Mouse (Mus musculus) embryonic facial prominence, embryonic 14.5 days (tissue): ENCODE data around the gene Klhl29. TPM values are rescaled to one million over a fixed set of nuclear protein-coding genes. Genes with fewer than 3 reads are reported as not detected.
"Not testable (repeated sequence)": the region's sequence is repeated elsewhere in the genome, so short reads cannot be mapped to it uniquely, and the experiment has no call there.

Experiments used
- ATAC-seq: fragments of 200-750 bp; cut with Nextera tagmentation; 2 replicates; pipeline ENCODE4 v1.8.0; 2017; ENCODE audit warnings: low read depth, moderate number of reproducible peaks, moderate TSS enrichment
- DNase-seq: peaks from one replicate; pipeline ENCODE4 v3.0.0-alpha.2; 2015; ENCODE audit warnings: low spot score
- H3K27ac ChIP-seq: fragments of 300-500 bp; sonication (generic); replicated peaks from 2 replicates; pipeline ENCODE4 v1.5.1; 2014; ENCODE audit warnings: low read depth, mild to moderate bottlenecking, low read length, moderate library complexity
- H3K27me3 ChIP-seq: fragments of 300-500 bp; sonication (generic); replicated peaks from 2 replicates; pipeline ENCODE4 v1.6.1; 2014; ENCODE audit warnings: low read length; ENCODE audit not compliant: control insufficient read depth, insufficient read depth
- H3K36me3 ChIP-seq: fragments of 300-500 bp; sonication (generic); 2 replicates; pipeline ENCODE4 v1.6.1; 2014; ENCODE audit warnings: low read length, mixed read lengths; ENCODE audit not compliant: control insufficient read depth, insufficient read depth
- H3K4me1 ChIP-seq: fragments of 300-500 bp; sonication (generic); 2 replicates; pipeline ENCODE4 v1.6.1; 2014; ENCODE audit warnings: antibody characterized with exemption, low read length; ENCODE audit not compliant: control insufficient read depth, insufficient read depth
- H3K4me2 ChIP-seq: fragments of 300-500 bp; sonication (generic); 2 replicates; pipeline ENCODE4 v1.6.1; 2014; ENCODE audit warnings: low read depth, mild to moderate bottlenecking, low read length, moderate library complexity, mixed read lengths
- H3K4me3 ChIP-seq: fragments of 300-500 bp; sonication (generic); 2 replicates; pipeline ENCODE4 v1.5.1; 2014; ENCODE audit warnings: low read depth, mild to moderate bottlenecking, low read length
- H3K9ac ChIP-seq: fragments of 300-500 bp; sonication (generic); 2 replicates; pipeline ENCODE4 v1.6.1; 2014; ENCODE audit warnings: low read depth, mild to moderate bottlenecking, low read length, moderate library complexity, mixed read lengths
- H3K9me3 ChIP-seq: fragments of 300-500 bp; sonication (generic); 2 replicates; pipeline ENCODE4 v1.6.1; 2016; ENCODE audit warnings: low read length; ENCODE audit not compliant: control insufficient read depth
- whole genome bisulfite sequencing: fragments of 180-500 bp; shearing (Covaris S2); extraction: QIAGEN DNeasy Blood & Tissue Kit; methylation state at CpG from one replicate; pipeline ENCODE4 v1.1.7; 2014; 5-methylcytosine and 5-hydroxymethylcytosine counted together
- polyA plus RNA-seq: library from polyadenylated mRNA; unstranded; fragments of >200 nt; fragmentation: Nextera tagmentation; extraction: Ambion mirVana; gene quantifications from 2 replicates; pipeline ENCODE4 v1.2.1, GENCODE M21; 2014

The Klhl29 gene
- polyA plus RNA-seq, 1 experiment from 2014 or later, result 3.6 TPM

DNA sequence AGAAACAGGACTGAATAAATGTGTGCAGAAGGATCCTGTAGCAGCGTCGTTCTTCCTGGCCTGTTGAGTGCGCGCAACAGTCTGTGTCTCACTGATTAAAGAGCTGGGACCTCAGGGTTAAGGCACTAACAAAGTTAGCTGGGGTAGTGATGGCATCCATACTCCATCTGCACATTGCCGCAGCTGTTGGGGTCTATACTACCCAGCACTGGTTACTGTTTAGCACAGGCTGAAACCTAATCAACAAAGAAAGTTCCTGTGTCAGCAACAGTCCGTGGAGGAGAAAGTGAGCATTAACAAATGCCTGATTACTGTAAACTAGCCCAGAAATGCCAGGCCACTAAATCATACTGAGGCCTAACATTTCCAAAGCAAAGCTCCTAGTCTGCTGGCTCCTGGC is 30.4 kb downstream of the Klhl29 start:
- no peak for DNase-seq
- 86% methylated on average over 6 of the region's 6 CpGs for WGBS

GRCm38 (mm10) chr12:5344457-5344856 is 31.0 kb downstream of the Klhl29 start:
- not testable (repeated sequence) for H3K4me2 ChIP-seq, H3K9ac ChIP-seq, ATAC-seq, H3K9me3 ChIP-seq, H3K4me3 ChIP-seq, H3K36me3 ChIP-seq, H3K4me1 ChIP-seq, DNase-seq, H3K27ac ChIP-seq, H3K27me3 ChIP-seq
- WGBS, result 91% methylated on average over 6 of the region's 7 CpGs

More for the DNA sequence above, 30.4 kb downstream of the Klhl29 start:
- Histone ChIP-seq H3K27me3 (no peaks in the 10 kb centered on the region), H3K4me1 (no peaks in the 10 kb centered on the region), H3K4me2 (no peak overlapping the region), H3K9me3 (no peaks in the 10 kb centered on the region), H3K9ac (no peak overlapping the region), H3K36me3 (peaks cover 3% of the 10 kb centered on the region; the same call in 1 of the 2 replicates), H3K4me3 (no peak overlapping the region), H3K27ac (no peak overlapping the region)
- no peak for ATAC-seq

- no peak for DNase-seq
- H3K9me3 ChIP-seq, result no peaks in the 10 kb centered on the region
- H3K36me3 ChIP-seq, result peaks cover 3% of the 10 kb centered on the region; the same call in 1 of the 2 replicates
- no peak overlapping the region for H3K9ac ChIP-seq
- 76% methylated on average over 6 of the region's 6 CpGs for WGBS
- H3K4me1 ChIP-seq, result no peaks in the 10 kb centered on the region
- no peak for ATAC-seq
- H3K27me3 ChIP-seq, result no peaks in the 10 kb centered on the region
- no peak overlapping the region for H3K4me2 ChIP-seq
- H3K27ac ChIP-seq, result no peak overlapping the region
- no peak overlapping the region for H3K4me3 ChIP-seq
Measured at GRCm38 (mm10) chr12:5340151-5340603, 35.3 kb downstream of the Klhl29 start.

DNA sequence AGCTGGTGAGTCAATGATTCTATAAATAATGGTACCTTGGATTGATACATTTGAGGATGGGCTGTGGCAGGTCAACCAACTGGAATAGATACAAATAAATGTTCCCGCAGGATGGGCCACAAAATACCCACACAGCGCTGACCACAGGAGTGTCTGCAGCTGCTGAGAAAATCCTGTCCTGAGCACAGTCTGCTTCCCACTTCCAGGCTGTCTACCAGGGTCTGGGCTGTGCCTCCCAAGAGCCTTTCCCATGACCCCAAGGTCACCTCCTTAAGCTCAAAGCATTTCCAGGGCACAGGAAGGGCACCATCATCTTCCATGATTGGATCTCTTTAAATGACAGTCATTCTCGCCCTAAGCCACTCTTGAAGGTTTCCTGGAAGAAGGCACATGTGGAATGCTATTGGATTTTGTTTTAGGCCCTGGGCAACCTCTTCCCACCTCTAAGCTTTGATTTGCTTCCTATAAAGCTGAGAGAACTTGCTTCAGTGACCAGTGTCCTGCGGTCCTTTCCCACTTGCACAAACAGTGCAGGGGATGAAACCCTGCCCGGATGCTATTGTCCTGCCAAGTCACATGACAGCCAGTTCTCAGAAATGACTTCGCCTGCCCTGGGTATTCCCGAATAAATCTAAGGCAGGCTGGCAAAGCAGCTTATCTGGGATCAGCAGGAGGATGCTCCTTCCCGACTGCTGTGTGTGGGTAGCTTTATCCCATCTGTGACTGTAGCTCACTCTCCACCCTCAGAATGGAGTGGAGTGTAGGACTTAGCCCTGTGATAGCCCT is 38.4 kb downstream of the Klhl29 start:
- no peak overlapping the region for H3K27ac ChIP-seq
- H3K4me1 ChIP-seq, result peaks cover under 1% of the 10 kb centered on the region; the same call in 1 of the 2 replicates
- ATAC-seq, result no peak
- 31% methylated on average over 8 of the region's 8 CpGs for WGBS
- H3K9ac ChIP-seq, result no peak overlapping the region
- peaks cover under 1% of the 10 kb centered on the region; the same call in 1 of the 2 replicates for H3K36me3 ChIP-seq
- H3K4me3 ChIP-seq, result no peak overlapping the region
- H3K9me3 ChIP-seq, result no peaks in the 10 kb centered on the region
- no peak overlapping the region for H3K4me2 ChIP-seq
- no peaks in the 10 kb centered on the region for H3K27me3 ChIP-seq
- no peak for DNase-seq

- Histone ChIP-seq H3K4me2 (no peak overlapping the region), H3K4me1 (peaks cover 5% of the 10 kb centered on the region; the same call in 1 of the 2 replicates), H3K4me3 (no peak overlapping the region), H3K27me3 (no peaks in the 10 kb centered on the region), H3K9me3 (no peaks in the 10 kb centered on the region), H3K27ac (no peak overlapping the region), H3K9ac (no peak overlapping the region), H3K36me3 (no peaks in the 10 kb centered on the region)
- WGBS, result 69% methylated on average over 6 of the region's 6 CpGs
- ATAC-seq (no peak), DNase-seq (no peak)
Measured at GRCm38 (mm10) chr12:5336331-5336730, 39.2 kb downstream of the Klhl29 start.

DNA sequence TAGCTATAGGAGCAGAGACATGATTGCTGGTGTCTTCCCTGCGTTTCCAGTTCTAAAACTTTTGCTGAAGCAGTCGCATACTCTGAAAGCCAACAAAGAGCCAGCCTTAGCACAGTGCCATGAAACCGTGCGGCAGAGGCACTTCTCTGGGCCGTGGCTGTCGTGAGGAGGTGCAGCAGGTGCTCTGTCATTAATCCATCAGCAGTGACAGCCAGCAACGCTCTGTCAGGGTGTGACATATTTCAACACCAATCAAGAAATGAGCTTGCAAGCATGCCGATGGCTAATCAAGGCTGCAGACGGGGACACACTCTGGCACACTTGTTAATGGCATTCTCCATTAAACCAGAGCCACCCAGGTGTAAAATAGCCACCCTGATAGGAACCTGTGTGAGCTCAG is 40.5 kb downstream of the Klhl29 start:
- H3K4me3 ChIP-seq, result no peak overlapping the region
- no peaks in the 10 kb centered on the region for H3K36me3 ChIP-seq
- 70% methylated on average over 9 of the region's 9 CpGs for WGBS
- H3K27ac ChIP-seq, result no peak overlapping the region
- H3K9ac ChIP-seq, result no peak overlapping the region
- ATAC-seq (no peak), DNase-seq (no peak)
- no peaks in the 10 kb centered on the region for H3K9me3 ChIP-seq
- no peaks in the 10 kb centered on the region for H3K27me3 ChIP-seq
- H3K4me2 ChIP-seq, result no peak overlapping the region
- peaks cover 5% of the 10 kb centered on the region; the same call in 1 of the 2 replicates for H3K4me1 ChIP-seq

DNA sequence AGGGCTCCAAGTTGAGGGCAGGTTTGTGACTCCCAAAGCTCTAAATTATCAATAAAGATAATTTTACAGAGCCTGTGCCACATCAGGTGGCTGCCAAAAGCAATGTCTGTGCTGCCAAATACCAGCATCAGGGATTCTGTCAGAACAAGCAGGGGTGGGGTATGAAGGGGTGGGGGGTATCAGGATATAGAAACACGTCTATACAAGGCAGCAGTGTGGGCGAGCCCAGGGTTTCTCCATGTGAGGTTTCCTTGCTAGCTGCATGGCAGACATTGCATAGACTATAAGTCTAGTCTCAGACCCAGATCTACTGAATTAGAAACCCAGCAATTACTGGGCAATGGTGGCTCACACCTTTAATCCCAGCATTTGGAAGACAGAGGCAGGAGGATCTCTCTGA is 41.3 kb downstream of the Klhl29 start:
- ATAC-seq (no peak), DNase-seq (no peak)
- H3K4me2 ChIP-seq, result no peak overlapping the region
- H3K4me1 ChIP-seq, result peaks cover 5% of the 10 kb centered on the region; the same call in 1 of the 2 replicates
- H3K27me3 ChIP-seq, result no peaks in the 10 kb centered on the region
- H3K9me3 ChIP-seq, result no peaks in the 10 kb centered on the region
- no peak overlapping the region for H3K9ac ChIP-seq
- H3K27ac ChIP-seq, result no peak overlapping the region
- H3K4me3 ChIP-seq, result no peak overlapping the region
- WGBS, result 86% methylated on average over 2 of the region's 2 CpGs
- H3K36me3 ChIP-seq, result no peaks in the 10 kb centered on the region

DNA sequence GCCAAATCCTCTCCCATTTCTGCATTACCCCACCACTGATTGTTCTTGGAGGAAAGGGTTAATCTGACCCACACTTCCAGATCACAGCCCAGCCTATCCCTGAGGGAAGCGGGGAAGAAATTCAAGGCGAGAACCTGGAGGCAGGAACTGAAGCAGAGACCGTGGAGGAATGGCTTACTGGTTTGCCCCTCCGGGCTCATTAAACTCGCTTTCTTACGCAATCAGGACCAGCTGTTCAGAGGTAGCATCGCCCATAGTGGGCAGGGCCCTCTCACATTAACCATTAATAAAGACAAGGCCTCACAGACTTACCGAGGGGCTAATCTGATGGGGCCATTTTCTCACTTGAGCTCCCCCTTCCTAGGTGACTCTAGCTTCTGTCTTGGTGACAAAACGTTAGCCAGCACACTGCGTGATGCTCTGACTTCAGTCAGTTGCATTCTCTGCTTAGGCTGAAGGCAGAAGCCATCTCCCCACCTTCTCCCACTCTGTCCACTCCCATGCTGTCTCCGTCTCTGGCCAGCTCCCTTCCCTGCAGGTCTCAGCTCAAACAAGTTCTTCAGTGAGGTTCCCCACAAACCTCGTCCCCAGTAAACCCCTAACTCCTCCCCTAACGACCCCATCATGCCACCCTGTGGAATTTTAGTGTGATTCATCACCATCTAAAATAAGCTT is 43.5 kb downstream of the Klhl29 start:
- no peak for DNase-seq
- Histone ChIP-seq H3K36me3 (no peaks in the 10 kb centered on the region), H3K9me3 (no peaks in the 10 kb centered on the region), H3K9ac (no peak overlapping the region), H3K4me3 (no peak overlapping the region), H3K4me2 (no peak overlapping the region), H3K27ac (no peak overlapping the region), H3K4me1 (peaks cover 5% of the 10 kb centered on the region; the same call in 1 of the 2 replicates), H3K27me3 (no peaks in the 10 kb centered on the region)
- peak; percentile 45 for ATAC-seq
- 46% methylated on average over 13 of the region's 13 CpGs for WGBS
